Mouse (Mus musculus) monocyte, adult 2 months (primary cell): ENCODE measurements around the gene Dhrs11.
A peak's percentile ranks its signal among the peaks of the same experiment; 100 is the strongest.

Experiments used
- DNase-seq, 2 experiments: peaks; one replicate each; pipeline ENCODE4 v3.0.0; 2022; ENCODE audit warnings: low spot score in 2 of 2, low read depth in 1 of 2

The Dhrs11 gene

GRCm38 (mm10) chr11:84823484-84823897 is 5.3 kb downstream of the Dhrs11 start:
- DNase-seq: no peak

- no peak for DNase-seq
These were observed 6.3 kb downstream of the Dhrs11 start for GRCm38 (mm10) chr11:84822487-84822886.

GRCm38 (mm10) chr11:84821131-84821770 is 7.5 kb downstream of the Dhrs11 start:
- no peak for DNase-seq

- DNase-seq: peak; percentile 93 to 97
These were observed 9.7 kb downstream of the Dhrs11 start, which contains the start of gene Mrm1 for GRCm38 (mm10) chr11:84818961-84819692. Mrm1 (minus strand) TSS chr11:84819515.

- DNase-seq: peak; percentile 62 to 78
These were observed 10.5 kb downstream of the Dhrs11 start for GRCm38 (mm10) chr11:84818085-84818960.

- DNase-seq: no peak
These were observed 11.4 kb downstream of the Dhrs11 start for GRCm38 (mm10) chr11:84817362-84817761.

- DNase-seq: peak; percentile 18 to 51
These were observed 14.9 kb downstream of the Dhrs11 start for GRCm38 (mm10) chr11:84813724-84814510.

- DNase-seq: no peak
These were observed 24.4 kb downstream of the Dhrs11 start for GRCm38 (mm10) chr11:84804373-84804772.

GRCm38 (mm10) chr11:84797627-84798353 is 31.0 kb downstream of the Dhrs11 start:
- DNase-seq: peak; percentile 9 to 65

GRCm38 (mm10) chr11:84797026-84797425 is 31.8 kb downstream of the Dhrs11 start:
- no peak for DNase-seq

- DNase-seq: no peak
These were observed 34.2 kb downstream of the Dhrs11 start for GRCm38 (mm10) chr11:84794496-84795113.

- no peak for DNase-seq
These were observed 35.2 kb downstream of the Dhrs11 start for GRCm38 (mm10) chr11:84793545-84793944.

- DNase-seq: no peak
These were observed 38.4 kb downstream of the Dhrs11 start for GRCm38 (mm10) chr11:84790383-84790782.

- DNase-seq: no peak
These were observed 48.5 kb downstream of the Dhrs11 start for GRCm38 (mm10) chr11:84780143-84780870.

- no peak for DNase-seq
These were observed 53.2 kb downstream of the Dhrs11 start for GRCm38 (mm10) chr11:84775560-84775959.

- no peak for DNase-seq
These were observed 53.8 kb downstream of the Dhrs11 start for GRCm38 (mm10) chr11:84774870-84775514.
